Mouse (Mus musculus) urinary bladder, postnatal 14 days (tissue): ENCODE measurements around the gene Rap1gap.

Experiments
- DNase-seq: peaks from one replicate; pipeline ENCODE4 v3.0.0; 2021; ENCODE audit warnings: low spot score

Rap1gap gene

GRCm38 (mm10) chr4:137664433-137664979, at the start of gene Rap1gap:
TSS of gene Rap1gap (plus strand) at chr4:137664726.
- peak; percentile 53 for DNase-seq

- no peak for DNase-seq
Observed at GRCm38 (mm10) chr4:137622847-137623246, 41.7 kb upstream of the Rap1gap start.

- no peak for DNase-seq
Observed at GRCm38 (mm10) chr4:137627476-137628235, 36.9 kb upstream of the Rap1gap start.

- DNase-seq: no peak
Observed at GRCm38 (mm10) chr4:137628400-137628799, 36.1 kb upstream of the Rap1gap start.

- DNase-seq: peak; percentile 60
Observed at GRCm38 (mm10) chr4:137629354-137629753, 35.2 kb upstream of the Rap1gap start.

GRCm38 (mm10) chr4:137630153-137630552, 34.4 kb upstream of the Rap1gap start:
- no peak for DNase-seq

GRCm38 (mm10) chr4:137631596-137631995, 32.9 kb upstream of the Rap1gap start:
- DNase-seq: no peak

GRCm38 (mm10) chr4:137633394-137633793, 31.1 kb upstream of the Rap1gap start:
- no peak for DNase-seq

- DNase-seq: no peak
Observed at GRCm38 (mm10) chr4:137636597-137636996, 27.9 kb upstream of the Rap1gap start.

GRCm38 (mm10) chr4:137641556-137641955, 23.0 kb upstream of the Rap1gap start:
- peak; percentile 46 for DNase-seq

- DNase-seq: no peak
Observed at GRCm38 (mm10) chr4:137642101-137642500, 22.4 kb upstream of the Rap1gap start.

GRCm38 (mm10) chr4:137643459-137643858, 21.1 kb upstream of the Rap1gap start:
- DNase-seq: no peak

- no peak for DNase-seq
Observed at GRCm38 (mm10) chr4:137646262-137646661, 18.3 kb upstream of the Rap1gap start.

GRCm38 (mm10) chr4:137647648-137648047, 16.9 kb upstream of the Rap1gap start:
- DNase-seq: no peak

GRCm38 (mm10) chr4:137648230-137648629, 16.3 kb upstream of the Rap1gap start:
- no peak for DNase-seq

GRCm38 (mm10) chr4:137650912-137651311, 13.6 kb upstream of the Rap1gap start:
- no peak for DNase-seq

- DNase-seq: peak; percentile 52
Observed at GRCm38 (mm10) chr4:137652835-137653346, 11.6 kb upstream of the Rap1gap start.

GRCm38 (mm10) chr4:137655241-137656031, 9.1 kb upstream of the Rap1gap start:
- no peak for DNase-seq

- no peak for DNase-seq
Observed at GRCm38 (mm10) chr4:137657674-137658073, 6.9 kb upstream of the Rap1gap start.

GRCm38 (mm10) chr4:137659541-137659940, 5.0 kb upstream of the Rap1gap start:
- no peak for DNase-seq

GRCm38 (mm10) chr4:137660364-137661077, 4.0 kb upstream of the Rap1gap start:
- DNase-seq: peak; percentile 60

GRCm38 (mm10) chr4:137661078-137661450, 3.5 kb upstream of the Rap1gap start:
- no peak for DNase-seq
